Mouse (Mus musculus) megakaryocyte-erythroid progenitor cell, adult 5 weeks (primary cell): ENCODE measurements around the gene Vwa2. TPM values are rescaled to one million over a fixed set of nuclear protein-coding genes. Genes with fewer than 3 reads are reported as not detected.

ENCODE experiments used
- polyA plus RNA-seq: library from polyadenylated mRNA; stranded (reverse); fragments of >175 nt; gene quantifications from 2 replicates; pipeline ENCODE4 v1.2.3, GENCODE M21; 2012

Gene Vwa2
- not detected in 2 replicates for polyA plus RNA-seq

GRCm38 (mm10) chr19:56873816-56874600 lies at the start of gene Vwa2:
Vwa2 (plus strand) TSS chr19:56874249.

GRCm38 (mm10) chr19:56826047-56826631 lies 47.9 kb upstream of the Vwa2 start, which contains the start of gene Tdrd1:
Tdrd1 (plus strand) TSS chr19:56826209.

Other genes starting within 250 kb of the Vwa2 start
- gene Adrb1, start 152.1 kb upstream of the Vwa2 start, polyA plus RNA-seq = 0.18 TPM in 2 replicates
- 1.4 and 1.7 TPM in 2 replicates for gene Ccdc186, start 52.1 kb upstream of the Vwa2 start, polyA plus RNA-seq
- gene Tdrd1, start 48.0 kb upstream of the Vwa2 start, polyA plus RNA-seq = not detected in 2 replicates
- not detected in 2 replicates for gene Afap1l2, start 134.0 kb downstream of the Vwa2 start, polyA plus RNA-seq